Mouse (Mus musculus): ENCODE measurements at regions not wholly inside any gene's neighbourhood (a gene's known extent, or its start where the extent isn't known, plus 50 kb on each side); places are given as distances from the start of the nearest gene placed in this dataset.
"Not testable (repeated sequence)": the region's sequence is repeated elsewhere in the genome, so short reads cannot be mapped to it uniquely, and the experiment has no call there.

- no peak for DNase-seq
These were observed 175.9 kb upstream of the Afdn start for GRCm38 (mm10) chr17:13584394-13584793.

DNA sequence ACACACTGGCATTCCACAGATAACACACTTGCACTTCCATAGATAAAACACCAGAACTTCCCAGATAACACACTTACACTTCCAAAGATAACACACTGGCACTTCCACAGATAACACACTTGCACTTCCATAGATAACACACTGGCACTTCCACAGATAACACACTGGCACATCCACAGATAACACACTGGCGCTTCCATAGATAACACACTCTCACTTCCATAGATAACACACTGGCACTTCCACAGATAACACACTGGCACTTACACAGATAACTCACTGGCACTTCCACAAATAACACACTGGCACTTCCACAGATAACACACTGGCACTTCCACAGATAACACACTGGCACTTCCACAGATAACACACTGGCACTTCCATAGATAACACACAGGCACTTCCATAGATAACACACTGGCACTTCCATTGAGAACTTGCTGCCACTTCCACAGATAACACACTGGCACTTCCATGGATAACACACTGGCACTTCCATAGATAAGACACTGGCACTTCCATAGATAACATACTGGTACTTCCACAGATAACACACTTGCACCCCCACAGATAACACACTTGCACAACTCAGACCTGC is 170.0 kb upstream of the Afdn start:
- not testable (repeated sequence) for DNase-seq
